Mouse (Mus musculus) heart, embryonic 16.5 days (tissue): ENCODE measurements around the gene Prdm11. TPM values are rescaled to one million over a fixed set of nuclear protein-coding genes. Genes with fewer than 3 reads are reported as not detected.

Source experiments
- ATAC-seq: fragments of 200-750 bp; cut with Nextera tagmentation; replicated peaks from 2 replicates; pipeline ENCODE4 v1.8.0; 2017; ENCODE audit warnings: moderate number of reproducible peaks; ENCODE audit not compliant: insufficient read depth, low FRiP score; ENCODE audit errors: extremely low read depth
- H3K27ac ChIP-seq: fragments of 300-500 bp; sonication (generic); 2 replicates; pipeline ENCODE4 v1.5.1; 2014; ENCODE audit warnings: mild to moderate bottlenecking, low read length, control low read depth, moderate library complexity
- H3K27me3 ChIP-seq: fragments of 300-500 bp; sonication (generic); 2 replicates; pipeline ENCODE4 v1.6.1; 2014; ENCODE audit warnings: low read length, mixed read lengths; ENCODE audit not compliant: control insufficient read depth, insufficient read depth
- H3K36me3 ChIP-seq: fragments of 300-500 bp; sonication (generic); 2 replicates; pipeline ENCODE4 v1.6.1; 2014; ENCODE audit not compliant: control insufficient read depth, insufficient read depth
- H3K4me1 ChIP-seq: fragments of 300-500 bp; sonication (generic); 2 replicates; pipeline ENCODE4 v1.6.1; 2014; ENCODE audit warnings: low read length, mixed read lengths; ENCODE audit not compliant: control insufficient read depth, insufficient read depth
- H3K4me2 ChIP-seq: fragments of 300-500 bp; sonication (generic); 2 replicates; pipeline ENCODE4 v1.6.1; 2014; ENCODE audit warnings: low read depth, mild to moderate bottlenecking, control low read depth, low read length
- H3K4me3 ChIP-seq: fragments of 300-500 bp; sonication (generic); 2 replicates; pipeline ENCODE4 v1.5.1; 2014; ENCODE audit warnings: mild to moderate bottlenecking, control low read depth, low read length
- H3K9ac ChIP-seq: fragments of 300-500 bp; sonication (generic); 2 replicates; pipeline ENCODE4 v1.6.1; 2014; ENCODE audit warnings: low read length, control low read depth
- H3K9me3 ChIP-seq: fragments of 300-500 bp; sonication (generic); replicated peaks from 2 replicates; pipeline ENCODE4 v1.6.1; 2016; ENCODE audit warnings: low read length; ENCODE audit not compliant: control insufficient read depth
- WGBS: fragments of 180-500 bp; shearing (Covaris S2); extraction: QIAGEN DNeasy Blood & Tissue Kit; methylation state at CpG from one replicate; pipeline ENCODE4 v1.1.7; 2014; 5-methylcytosine and 5-hydroxymethylcytosine counted together
- polyA plus RNA-seq: library from polyadenylated mRNA; unstranded; fragments of >200 nt; fragmentation: Nextera tagmentation; extraction: Ambion mirVana; gene quantifications from 2 replicates; pipeline ENCODE4 v1.2.1, GENCODE M21; 2015

Prdm11 gene
- polyA plus RNA-seq, 1 experiment from 2014 or later: 3.7 TPM

DNA sequence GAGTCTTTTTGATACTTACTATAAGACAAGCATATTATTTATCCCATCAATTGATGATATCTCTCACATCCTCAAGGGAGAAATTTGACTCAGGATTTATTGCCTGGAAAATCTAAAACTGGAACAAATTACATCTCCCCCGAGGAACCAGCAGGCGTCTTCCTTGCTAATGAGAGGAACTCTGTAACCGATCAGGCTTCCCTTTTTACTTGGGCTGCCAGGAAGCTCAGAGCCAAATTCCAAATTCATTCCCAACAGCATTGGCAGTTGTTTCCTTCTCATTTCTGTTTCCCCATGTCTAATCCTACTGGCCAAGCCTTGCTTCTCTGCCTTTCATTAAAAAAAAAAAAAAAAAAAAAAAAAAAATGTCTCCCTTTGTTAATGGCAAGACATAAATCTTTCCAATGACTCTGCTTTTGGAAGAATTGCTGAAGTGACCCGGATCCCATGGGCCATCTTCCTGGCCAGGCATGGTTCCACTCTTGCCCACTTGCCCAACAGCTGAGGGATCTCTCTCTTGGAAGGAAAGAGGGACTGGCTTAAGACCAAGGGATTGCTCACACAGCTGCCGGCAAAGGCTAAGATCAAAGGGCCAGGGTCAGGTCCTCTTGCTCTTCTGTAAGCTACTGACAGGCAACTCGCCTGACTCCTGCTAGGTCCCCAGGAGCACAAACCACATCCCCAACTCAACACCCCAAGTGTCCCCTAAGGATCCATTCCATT lies 2.8 kb upstream of the Prdm11 start:
- H3K36me3 ChIP-seq: no peaks in the 10 kb centered on the region
- H3K9me3 ChIP-seq: 0 out of 2 replicates have a peak, but pooled peaks cover 1% of the 10 kb centered on the region
- peaks cover 29% of the 10 kb centered on the region for H3K4me1 ChIP-seq
- H3K4me3 ChIP-seq: no peak overlapping the region
- no peaks in the 10 kb centered on the region for H3K27me3 ChIP-seq
- no peak overlapping the region for H3K9ac ChIP-seq
- ATAC-seq: no peak
- no peak overlapping the region for H3K4me2 ChIP-seq
- WGBS: 52% methylated on average over 6 of the region's 6 CpGs
- no peak overlapping the region for H3K27ac ChIP-seq

DNA sequence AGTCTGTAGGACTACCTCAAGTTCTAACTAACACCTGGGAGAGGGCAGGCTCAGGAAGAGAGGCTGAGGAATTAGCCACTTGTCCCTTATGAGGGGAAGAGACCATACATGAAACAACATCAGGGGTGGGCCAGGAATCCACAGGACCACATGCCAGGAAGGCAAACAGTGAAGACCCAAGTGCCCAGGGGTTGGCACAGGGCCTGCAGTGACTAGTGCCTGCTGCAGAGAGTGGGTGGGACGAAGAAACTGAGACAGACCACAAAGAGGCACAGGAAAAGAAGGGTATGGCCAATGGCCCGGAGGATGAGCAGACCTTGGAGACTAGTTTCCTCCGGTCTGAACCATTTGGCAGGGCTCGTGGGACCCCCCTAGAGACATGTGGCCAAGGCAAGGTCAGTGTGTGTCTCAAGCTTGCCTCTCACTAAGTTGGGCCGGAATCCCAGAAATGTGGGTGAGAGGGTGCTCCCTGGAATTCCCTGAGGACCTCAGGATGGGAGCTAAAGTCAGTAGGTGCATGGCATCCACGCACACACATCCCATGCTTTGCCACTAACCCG lies 1.6 kb upstream of the Prdm11 start:
- Histone ChIP-seq H3K4me2 (no peak overlapping the region), H3K36me3 (no peaks in the 10 kb centered on the region), H3K9ac (no peak overlapping the region; the same call in 1 of the 2 replicates), H3K27ac (peak overlapping the region; percentile 36), H3K4me1 (peaks cover 34% of the 10 kb centered on the region), H3K9me3 (no peaks in the 10 kb centered on the region), H3K27me3 (no peaks in the 10 kb centered on the region), H3K4me3 (no peak overlapping the region)
- ATAC-seq: no peak
- 80% methylated on average over 7 of the region's 7 CpGs for WGBS

DNA sequence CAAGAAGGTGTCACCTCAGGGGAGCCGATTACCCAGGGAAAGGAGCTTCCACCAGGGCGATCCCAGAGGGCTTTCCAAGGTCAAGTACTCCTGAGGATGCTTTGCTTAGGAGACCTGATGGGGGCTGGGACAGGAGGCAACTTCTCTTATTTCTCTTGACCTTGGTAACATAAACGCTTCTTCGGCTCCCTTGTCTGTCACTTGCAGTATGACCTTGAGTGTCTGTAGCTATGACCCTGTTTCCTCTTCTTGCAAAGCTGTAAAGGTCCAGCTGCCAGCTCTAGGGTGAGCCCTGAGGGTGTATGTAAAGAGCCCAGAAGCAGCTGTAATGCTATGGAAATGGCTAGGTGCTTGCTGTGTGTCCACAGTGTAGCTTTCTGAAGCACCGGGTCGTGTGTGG lies 1.1 kb upstream of the Prdm11 start:
- peak overlapping the region; percentile 80; the same call in 1 of the 2 replicates for H3K4me2 ChIP-seq
- WGBS: 66% methylated on average over 6 of the region's 6 CpGs
- no peaks in the 10 kb centered on the region for H3K36me3 ChIP-seq
- no peak overlapping the region; the same call in 1 of the 2 replicates for H3K4me3 ChIP-seq
- H3K9me3 ChIP-seq: no peaks in the 10 kb centered on the region
- no peak for ATAC-seq
- H3K27ac ChIP-seq: peak overlapping the region; percentile 96
- peaks cover 39% of the 10 kb centered on the region for H3K4me1 ChIP-seq
- peak overlapping the region; percentile 22 for H3K9ac ChIP-seq
- no peaks in the 10 kb centered on the region for H3K27me3 ChIP-seq

DNA sequence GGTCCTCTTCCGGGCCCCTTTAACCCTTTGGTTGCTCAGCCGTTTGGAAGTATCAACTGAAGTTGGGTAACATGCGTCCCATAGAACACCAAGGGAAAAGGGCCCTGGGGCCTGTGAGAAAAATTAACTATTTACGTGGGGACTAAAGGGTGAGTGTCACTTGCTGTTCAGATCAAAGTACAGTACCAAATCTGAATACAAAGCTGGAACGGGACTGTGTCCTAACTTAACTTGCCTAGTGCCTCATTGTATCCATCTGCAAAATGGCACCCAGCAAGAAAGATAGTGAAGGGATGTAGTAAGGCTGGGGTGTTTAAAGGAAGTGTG lies 505 bp upstream of the Prdm11 start:
- Histone ChIP-seq H3K9ac (peak overlapping the region; percentile 97), H3K9me3 (no peaks in the 10 kb centered on the region), H3K4me3 (peak overlapping the region; percentile 80), H3K4me2 (peak overlapping the region; percentile 80), H3K4me1 (peaks cover 45% of the 10 kb centered on the region), H3K36me3 (no peaks in the 10 kb centered on the region), H3K27ac (peak overlapping the region; percentile 96), H3K27me3 (no peaks in the 10 kb centered on the region)
- 19% methylated on average over 5 of the region's 5 CpGs for WGBS
- ATAC-seq: no peak

DNA sequence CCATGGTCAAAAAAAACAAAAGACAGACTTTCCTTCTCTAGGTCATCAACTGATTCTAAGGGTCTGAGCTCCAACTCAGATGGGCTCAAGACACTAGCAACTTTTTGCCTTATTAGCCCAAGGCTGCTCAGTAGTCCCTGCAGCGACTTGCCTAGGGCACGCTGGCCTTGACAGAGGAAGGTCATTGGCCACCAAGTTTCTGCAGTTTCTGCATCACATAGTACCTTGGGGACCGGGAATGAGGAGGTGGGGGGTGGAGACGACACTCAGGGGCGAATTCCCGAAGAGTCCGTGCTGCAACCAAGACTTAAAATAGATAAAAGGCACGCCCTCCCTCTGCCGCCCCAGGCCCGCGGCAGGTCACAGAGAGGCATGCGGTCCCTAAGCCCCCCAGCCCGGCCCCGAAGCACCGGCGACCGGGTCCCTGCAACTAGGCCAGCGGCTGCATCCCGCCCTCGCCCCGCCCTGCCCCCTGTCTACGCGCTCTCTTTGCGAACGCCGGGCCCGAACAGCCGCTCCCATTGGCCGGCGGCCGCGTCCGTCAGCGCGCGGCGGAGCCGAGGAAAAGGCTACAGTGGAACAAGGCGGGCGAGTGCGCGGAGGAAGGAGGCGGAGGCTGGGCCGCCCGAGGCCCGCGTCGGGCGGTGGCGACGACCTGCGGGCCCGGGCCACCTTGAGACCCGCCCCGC lies 694 bp downstream of the Prdm11 start:
- Histone ChIP-seq H3K4me3 (peak overlapping the region; percentile 80), H3K9ac (peak overlapping the region; percentile 97), H3K4me2 (peak overlapping the region; percentile 80), H3K27ac (peak overlapping the region; percentile 96), H3K27me3 (no peaks in the 10 kb centered on the region), H3K36me3 (no peaks in the 10 kb centered on the region), H3K9me3 (no peaks in the 10 kb centered on the region), H3K4me1 (peaks cover 55% of the 10 kb centered on the region)
- WGBS: 1% methylated on average over 37 of the region's 55 CpGs
- ATAC-seq: peak; percentile 94

DNA sequence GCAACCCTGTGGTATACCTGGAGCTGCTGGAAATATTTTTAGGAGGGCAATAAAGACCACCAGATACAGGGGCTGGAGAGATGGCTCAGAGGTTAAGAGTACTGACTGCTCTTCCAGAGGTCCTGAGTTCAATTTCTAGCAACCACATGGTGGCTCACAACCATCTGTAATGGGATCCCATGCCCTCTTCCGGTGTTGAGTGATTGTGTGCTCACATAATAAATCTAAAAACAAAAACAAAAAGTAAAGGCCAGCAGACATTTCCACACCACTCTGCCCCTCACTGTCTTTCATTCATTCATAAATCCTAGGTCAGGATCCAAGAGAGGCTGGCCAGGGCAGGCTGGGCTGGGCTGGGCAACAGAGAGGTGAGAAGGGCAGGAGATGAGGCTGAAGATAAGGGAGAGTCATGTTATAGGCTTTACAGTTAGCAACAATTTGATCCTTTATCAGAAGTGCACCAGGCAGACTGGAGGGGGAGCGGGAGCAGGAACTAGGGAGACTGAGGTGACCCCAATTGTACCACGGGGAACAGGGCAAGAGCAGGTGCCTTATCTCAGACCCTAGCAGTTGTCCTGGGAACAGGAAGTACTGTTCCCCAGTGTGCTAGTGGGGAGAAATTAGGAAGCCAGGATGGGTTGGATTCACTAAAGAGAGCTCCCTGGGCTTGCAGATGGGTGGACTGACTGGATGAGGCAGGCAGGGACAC lies 2.4 kb downstream of the Prdm11 start:
- no peak for ATAC-seq
- Histone ChIP-seq H3K4me1 (peaks cover 63% of the 10 kb centered on the region), H3K4me2 (no peak overlapping the region), H3K36me3 (no peaks in the 10 kb centered on the region), H3K27me3 (no peaks in the 10 kb centered on the region), H3K9ac (no peak overlapping the region; the same call in 1 of the 2 replicates), H3K4me3 (no peak overlapping the region), H3K27ac (no peak overlapping the region), H3K9me3 (no peaks in the 10 kb centered on the region)
- 76% methylated on average over 3 of the region's 3 CpGs for WGBS

DNA sequence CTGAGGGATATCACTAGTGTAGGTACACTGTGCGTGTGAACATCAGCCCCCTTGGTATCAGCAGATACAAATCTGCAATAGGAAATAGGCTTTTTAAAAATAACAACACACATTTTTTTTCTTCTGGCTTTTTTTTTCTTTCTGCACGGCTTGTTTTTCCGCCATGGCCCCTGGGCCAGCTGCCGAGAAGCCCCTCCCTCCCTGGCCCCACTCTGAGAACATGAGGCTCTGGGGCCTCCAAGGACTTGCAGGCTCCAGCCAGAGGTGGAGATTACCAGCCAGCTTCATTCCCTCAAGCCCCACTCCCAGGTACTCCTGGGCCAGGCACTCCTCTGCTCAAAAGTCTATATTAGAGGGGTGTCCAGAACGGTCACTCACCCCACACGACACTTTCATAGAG lies 4.5 kb downstream of the Prdm11 start:
- WGBS: 29% methylated on average over 6 of the region's 6 CpGs
- H3K4me3 ChIP-seq: no peak overlapping the region
- H3K36me3 ChIP-seq: no peaks in the 10 kb centered on the region
- no peak for ATAC-seq
- H3K4me2 ChIP-seq: peak overlapping the region; percentile 17; the same call in 1 of the 2 replicates
- H3K27ac ChIP-seq: peak overlapping the region; percentile 74
- H3K4me1 ChIP-seq: peaks cover 55% of the 10 kb centered on the region
- no peaks in the 10 kb centered on the region for H3K9me3 ChIP-seq
- peak overlapping the region; percentile 59 for H3K9ac ChIP-seq
- no peaks in the 10 kb centered on the region for H3K27me3 ChIP-seq

DNA sequence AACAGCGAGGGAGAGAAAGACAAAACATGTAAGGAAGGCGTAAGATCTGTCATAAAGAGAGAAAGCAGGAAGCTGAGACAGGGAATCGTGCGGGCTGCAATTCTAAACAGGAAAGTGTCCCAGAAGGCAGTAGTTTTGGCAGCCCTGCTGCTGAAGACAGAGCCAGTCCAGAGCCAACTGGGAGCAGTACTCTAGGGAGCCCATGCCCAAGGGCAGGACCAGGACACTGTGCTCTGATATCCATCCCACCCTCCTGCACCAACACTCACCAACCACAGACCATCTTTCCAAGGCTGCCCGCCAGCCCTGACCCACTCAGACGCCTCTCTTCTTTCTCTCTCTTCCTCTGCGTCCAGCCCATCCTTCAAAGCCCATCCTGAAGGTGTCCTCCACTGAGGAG lies 5.1 kb downstream of the Prdm11 start:
- Histone ChIP-seq H3K27ac (peak overlapping the region; percentile 74), H3K4me1 (peaks cover 60% of the 10 kb centered on the region), H3K9me3 (no peaks in the 10 kb centered on the region), H3K4me2 (no peak overlapping the region), H3K36me3 (no peaks in the 10 kb centered on the region), H3K4me3 (no peak overlapping the region), H3K27me3 (no peaks in the 10 kb centered on the region), H3K9ac (peak overlapping the region; percentile 59; the same call in 1 of the 2 replicates)
- ATAC-seq: no peak
- WGBS: 56% methylated on average over 7 of the region's 7 CpGs
